9 mouse cellular contexts compared by ENCODE assay signal in the genomic region with DNA sequence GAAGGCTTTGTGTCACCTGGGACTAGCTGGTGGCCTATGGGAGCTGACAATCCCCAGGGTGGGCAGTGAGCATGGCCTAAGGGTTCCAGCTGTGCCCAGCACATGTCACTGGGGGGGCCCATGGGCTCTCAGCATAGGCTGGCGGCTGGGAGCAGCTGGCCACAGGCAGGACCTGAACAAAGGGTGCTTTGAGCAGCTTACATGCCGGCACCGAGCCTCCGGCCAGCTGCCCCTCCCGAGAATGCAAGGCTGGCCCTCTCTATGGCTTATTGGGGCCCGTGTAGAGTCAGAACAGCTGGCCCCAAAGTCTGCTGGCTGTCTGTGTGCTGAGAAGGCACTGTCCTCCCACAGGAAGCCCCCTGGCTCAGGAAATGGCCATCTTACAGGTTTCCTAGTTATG.
A peak's percentile ranks its signal among the peaks of the same experiment; 100 is the strongest.
DNase-seq lines count a peak whose midpoint lies in the region; ATAC-seq lines count a peak whose summit lies in the region.
"Had no signal": no experiment of that assay in that cellular context is flagged by ENCODE, and none has a peak within 500 bp of the region (broad histone marks: within the 10 kb centered on the region; RNA-seq: fewer than 3 reads in every experiment).

No protein-coding gene starts in this region.

- H3K4me2 ChIP-seq in neural tube, embryonic 12.5 days (replicated peaks), result no peak overlapping the region
- H3K4me2 ChIP-seq in stomach, embryonic 16.5 days (ENCODE audit: low read depth, low read length), result no peak overlapping the region
- H3K4me2 ChIP-seq: liver, embryonic 12.5 days had no signal

- DNase-seq in heart, postnatal 4 days, result peak; percentile 34
- DNase-seq in heart, adult 18-20 months, result no peak
- no peak for DNase-seq in neural tube, embryonic 10.5 days (ENCODE audit: extremely low spot score, low spot score)
- DNase-seq in layer of hippocampus, postnatal 36 days, result peak; percentile 24 to 46
- no peak for DNase-seq in thymus, postnatal 10 days (ENCODE audit: low spot score in 2 of 2)

- 40% methylated on average over 6 of the region's 6 CpGs for WGBS in neural tube, embryonic 12.5 days
- 44% methylated on average over 6 of the region's 6 CpGs for WGBS in stomach, embryonic 16.5 days

- H3K9me3 ChIP-seq in neural tube, embryonic 12.5 days, result no peaks in the 10 kb centered on the region
- no peaks in the 10 kb centered on the region for H3K9me3 ChIP-seq in stomach, embryonic 16.5 days (replicated peaks; ENCODE audit: control insufficient read depth, low read length)
- H3K9me3 ChIP-seq: liver, embryonic 12.5 days had no signal

- H3K4me3 ChIP-seq in neural tube, embryonic 12.5 days, result no peak overlapping the region
- no peak overlapping the region for H3K4me3 ChIP-seq in stomach, embryonic 16.5 days (replicated peaks; ENCODE audit: low read length)
- H3K4me3 ChIP-seq: liver, embryonic 12.5 days had no signal

- H3K9ac ChIP-seq in neural tube, embryonic 12.5 days, result no peak overlapping the region
- H3K9ac ChIP-seq in stomach, embryonic 16.5 days (ENCODE audit: low read length), result no peak overlapping the region
- H3K9ac ChIP-seq: liver, embryonic 12.5 days had no signal

- H3K27me3 ChIP-seq in neural tube, embryonic 12.5 days (replicated peaks), result 0 out of 2 replicates have a peak, but pooled peaks cover 2% of the 10 kb centered on the region
- no peaks in the 10 kb centered on the region for H3K27me3 ChIP-seq in stomach, embryonic 16.5 days (ENCODE audit: control insufficient read depth, insufficient read depth, low read length)
- H3K27me3 ChIP-seq: liver, embryonic 12.5 days had no signal

- no peak overlapping the region for H3K27ac ChIP-seq in neural tube, embryonic 12.5 days
- H3K27ac ChIP-seq in stomach, embryonic 16.5 days (ENCODE audit: low read length), result no peak overlapping the region
- H3K27ac ChIP-seq: liver, embryonic 12.5 days had no signal

- no peaks in the 10 kb centered on the region for H3K36me3 ChIP-seq in neural tube, embryonic 12.5 days
- no peaks in the 10 kb centered on the region for H3K36me3 ChIP-seq in stomach, embryonic 16.5 days (ENCODE audit: control insufficient read depth, insufficient read depth, low read length)
- H3K36me3 ChIP-seq: liver, embryonic 12.5 days had no signal

- peak; percentile 65 for ATAC-seq in neural tube, embryonic 12.5 days (ENCODE audit: low FRiP score, low read depth)
- ATAC-seq in stomach, embryonic 16.5 days (ENCODE audit: insufficient read depth, low FRiP score), result peak; percentile 57; the same call in 1 of the 2 replicates
- ATAC-seq: activated CD4-positive, CD25-positive, alpha-beta regulatory T cell, adult 4 months; liver, embryonic 12.5 days had no signal

- peaks cover 15% of the 10 kb centered on the region for H3K4me1 ChIP-seq in neural tube, embryonic 12.5 days
- H3K4me1 ChIP-seq in stomach, embryonic 16.5 days (ENCODE audit: control insufficient read depth, insufficient read depth, low read length), result peaks cover 4% of the 10 kb centered on the region; the same call in 1 of the 2 replicates
- H3K4me1 ChIP-seq: liver, embryonic 12.5 days had no signal

Comparison
In these comparisons a context has a peak if more than half of its experiments do, and no peak if none do; other contexts are left out.
1. DNase-seq: peak in heart, postnatal 4 days (single experiment) and layer of hippocampus, postnatal 36 days (2 of 2); none in heart, adult 18-20 months (0 of 2), neural tube, embryonic 10.5 days (single experiment) and thymus, postnatal 10 days (0 of 2).